Comparison of ENCODE assay signal across 8 mouse cellular contexts in the genomic region with DNA sequence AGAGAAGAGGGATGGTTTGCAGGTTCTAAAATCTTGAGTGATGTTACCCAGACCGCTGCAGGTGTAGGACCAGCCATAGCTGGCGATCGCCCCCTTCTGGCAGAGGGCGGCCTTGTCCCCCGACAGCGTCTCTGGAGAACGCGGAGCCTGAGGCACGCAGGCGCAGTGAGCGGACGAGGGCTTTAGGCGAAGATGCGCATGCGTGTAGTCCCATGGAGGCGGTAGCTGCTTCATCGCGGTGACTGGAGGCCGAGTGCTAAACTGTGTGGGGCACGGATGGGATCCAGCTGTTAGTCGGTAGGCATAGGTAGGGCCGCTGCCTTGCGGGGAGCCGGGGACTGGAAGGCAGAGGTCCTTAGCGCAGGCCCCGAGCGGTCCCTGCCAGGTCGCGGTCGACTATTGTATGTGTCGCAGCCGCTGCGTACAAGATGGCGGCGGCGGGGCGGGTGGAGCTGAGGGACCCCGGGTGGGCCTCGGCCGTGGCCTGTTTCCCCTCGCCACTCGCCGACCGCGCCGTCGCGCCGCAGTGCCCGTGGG. TPM values are rescaled to one million over a fixed set of nuclear protein-coding genes. Genes with fewer than 3 reads are reported as not detected.
DNase-seq lines count a peak whose midpoint lies in the region; ATAC-seq and TF ChIP-seq lines count a peak whose summit lies in the region.

No protein-coding gene starts in this region.

- H3K36me3 ChIP-seq in hindbrain, embryonic 10.5 days: no peaks in the 10 kb centered on the region
- H3K36me3 ChIP-seq in lung, postnatal 0 days (ENCODE audit: insufficient read depth, low read length): no peaks in the 10 kb centered on the region

- H3K9me3 ChIP-seq in hindbrain, embryonic 10.5 days: no peaks in the 10 kb centered on the region
- no peaks in the 10 kb centered on the region for H3K9me3 ChIP-seq in lung, postnatal 0 days (ENCODE audit: low read length)

- peak; percentile 99 for TF ChIP-seq CTCF in lung, postnatal 0 days (IDR thresholded peaks at IDR 0.05)

- DNase-seq in MN1 (ENCODE audit: low spot score): peak; percentile 98
- peak; percentile 99 for DNase-seq in cerebellum, adult 9-10 months
- DNase-seq in hindbrain, embryonic 10.5 days (ENCODE audit: low spot score): peak; percentile 98
- peak; percentile 97 for DNase-seq in layer of hippocampus, adult 9-11 months
- peak; percentile 99 for DNase-seq in lung, postnatal 0 days (ENCODE audit: low spot score)
- peak; percentile 100 for DNase-seq in ovary, postnatal 14 days (ENCODE audit: low spot score)
- DNase-seq in thymus, postnatal 14 days: peak; percentile 100

- no peaks in the 10 kb centered on the region for H3K27me3 ChIP-seq in hindbrain, embryonic 10.5 days (ENCODE audit: insufficient read depth, poor library complexity, severe bottlenecking)
- H3K27me3 ChIP-seq in lung, postnatal 0 days (replicated peaks; ENCODE audit: insufficient read depth, low read length): no peaks in the 10 kb centered on the region

- peak; percentile 99 for ATAC-seq in frontal cortex, adult (ENCODE audit: low TSS enrichment)
- ATAC-seq in lung, postnatal 0 days: peak; percentile 98

- peak overlapping the region; percentile 71 for H3K4me2 ChIP-seq in lung, postnatal 0 days (replicated peaks; ENCODE audit: low read depth, low read length)

- peak overlapping the region; percentile 99 for H3K4me3 ChIP-seq in hindbrain, embryonic 10.5 days
- peak overlapping the region; percentile 95 for H3K4me3 ChIP-seq in lung, postnatal 0 days (ENCODE audit: low read depth, low read length)

- WGBS in hindbrain, embryonic 10.5 days: under 1% methylated on average over 50 of the region's 50 CpGs
- 1% methylated on average over 35 of the region's 50 CpGs for WGBS in lung, postnatal 0 days

- H3K27ac ChIP-seq in hindbrain, embryonic 10.5 days: peak overlapping the region; percentile 100
- peak overlapping the region; percentile 94 for H3K27ac ChIP-seq in lung, postnatal 0 days (ENCODE audit: low read length)

- peak overlapping the region; percentile 97 for H3K9ac ChIP-seq in lung, postnatal 0 days (replicated peaks; ENCODE audit: low read depth)

- TF ChIP-seq EP300 in lung, postnatal 0 days (IDR thresholded peaks at IDR 0.05): no peak

- peaks cover 9% of the 10 kb centered on the region for H3K4me1 ChIP-seq in hindbrain, embryonic 10.5 days (replicated peaks)
- H3K4me1 ChIP-seq in lung, postnatal 0 days (ENCODE audit: insufficient read depth, low read depth, low read length): no peaks in the 10 kb centered on the region

RNA-seq across cellular contexts. Expression of a gene that starts 47.3 kb away (rescaled TPM):
- polyA plus RNA-seq in hindbrain, embryonic 10.5 days (2016; fragmentation: Nextera tagmentation; extraction: Ambion mirVana): 51.3 and 73.4 TPM in 2 replicates
- polyA plus RNA-seq in lung, postnatal 0 days (2015; fragmentation: Nextera tagmentation; extraction: Ambion mirVana): 26.9 and 34.8 TPM in 2 replicates

Comparison
In these comparisons a context has a peak if more than half of its experiments do, and no peak if none do; other contexts are left out.
1. Peak in every context shown above with its lines: DNase-seq, ATAC-seq, H3K4me3 ChIP-seq and H3K27ac ChIP-seq.